Mouse (Mus musculus) NIH3T3 (cell line): ENCODE data around the gene Tec.

Source experiments
- DNase-seq: peaks from one replicate; pipeline ENCODE4 v3.0.0-alpha.2; 2012; ENCODE audit warnings: low read depth

The Tec gene

GRCm38 (mm10) chr5:72732885-72733284 lies 135.4 kb downstream of the Tec start:
- no peak for DNase-seq

- peak; percentile 59 for DNase-seq
These were observed 142.9 kb downstream of the Tec start for GRCm38 (mm10) chr5:72725404-72725803.

- no peak for DNase-seq
These were observed 144.9 kb downstream of the Tec start for GRCm38 (mm10) chr5:72723429-72723828.

- DNase-seq, result no peak
These were observed 147.7 kb downstream of the Tec start for GRCm38 (mm10) chr5:72720587-72720986.

- peak; percentile 88 for DNase-seq
These were observed 157.6 kb downstream of the Tec start for GRCm38 (mm10) chr5:72710572-72711278.

- no peak for DNase-seq
These were observed 158.3 kb downstream of the Tec start for GRCm38 (mm10) chr5:72709976-72710375.

GRCm38 (mm10) chr5:72709451-72709850 lies 158.8 kb downstream of the Tec start:
- peak; percentile 49 for DNase-seq

GRCm38 (mm10) chr5:72706722-72707121 lies 161.6 kb downstream of the Tec start:
- no peak for DNase-seq

- DNase-seq, result no peak
These were observed 162.2 kb downstream of the Tec start for GRCm38 (mm10) chr5:72706095-72706494.
